Mouse (Mus musculus): ENCODE measurements at regions not wholly inside any gene's neighbourhood (a gene's known extent, or its start where the extent isn't known, plus 50 kb on each side); places are given as distances from the start of the nearest gene placed in this dataset.
A peak's percentile ranks its signal among the peaks of the same experiment; 100 is the strongest.

DNA sequence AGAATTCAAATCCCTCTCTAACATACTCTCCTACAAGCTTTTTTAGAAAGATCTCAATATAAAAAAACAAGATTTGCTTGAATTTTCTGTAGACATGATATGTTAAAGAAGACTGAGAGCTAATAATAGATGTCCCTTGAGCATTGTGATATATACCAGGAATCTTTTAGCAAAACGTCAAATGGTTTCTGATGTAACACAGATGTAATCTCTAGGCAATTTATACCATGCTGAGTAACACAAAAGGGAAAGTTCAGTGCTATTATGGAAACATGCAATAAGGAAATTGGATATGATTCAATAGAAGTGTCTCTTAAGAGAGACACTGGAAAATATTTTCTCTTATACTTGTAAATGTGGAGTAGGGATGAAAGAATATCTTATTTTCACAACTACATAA is 434.8 kb upstream of the Fsip2 start:
- intact Hi-C loops (cut with DNase I) = no loop called here
- DNase-seq (ENCODE audit: low spot score in 2 of 2) = no peak

DNA sequence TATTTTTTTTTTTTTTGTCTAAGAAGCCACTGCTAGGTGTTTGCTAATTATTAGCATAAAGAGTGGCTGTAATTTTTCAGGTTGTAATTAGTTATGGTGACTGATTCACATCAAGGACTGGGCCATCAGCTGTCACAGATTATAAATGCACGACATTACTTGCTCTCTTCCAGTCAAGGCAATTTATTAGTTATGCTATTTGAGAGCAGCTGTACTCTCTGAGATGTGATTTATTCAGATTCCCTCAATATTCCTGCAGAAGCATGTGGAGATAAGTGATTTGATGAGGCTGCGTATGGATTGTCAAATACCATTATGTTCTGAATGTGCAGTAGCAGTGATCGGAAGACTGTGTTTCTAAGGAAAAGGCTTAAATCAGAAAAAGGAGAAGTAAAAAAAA is 428.3 kb upstream of the Fsip2 start:
- intact Hi-C loops (cut with DNase I) = no loop called here
- no peak for DNase-seq (ENCODE audit: low spot score in 2 of 2)

DNA sequence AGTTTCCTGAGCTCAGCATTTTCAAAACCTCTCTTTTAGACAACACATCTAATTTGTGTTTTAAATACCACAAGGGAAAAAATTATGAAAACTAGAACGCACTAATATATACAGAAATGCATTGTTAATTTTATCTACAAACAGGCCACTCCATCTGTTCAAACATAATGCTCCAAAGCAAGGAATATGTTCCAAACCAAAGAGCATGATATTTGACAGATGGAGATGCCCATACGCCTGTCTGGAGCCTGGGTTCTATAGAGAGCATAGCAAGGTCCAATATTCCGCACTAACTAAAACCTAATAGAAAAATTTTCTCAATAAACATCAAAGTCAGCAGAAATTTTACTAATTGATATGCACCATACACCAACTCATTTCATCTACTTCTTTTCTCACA is 423.5 kb upstream of the Fsip2 start:
- DNase-seq (ENCODE audit: low spot score in 2 of 2) = no peak
- intact Hi-C loops (cut with DNase I) = no loop called here

DNA sequence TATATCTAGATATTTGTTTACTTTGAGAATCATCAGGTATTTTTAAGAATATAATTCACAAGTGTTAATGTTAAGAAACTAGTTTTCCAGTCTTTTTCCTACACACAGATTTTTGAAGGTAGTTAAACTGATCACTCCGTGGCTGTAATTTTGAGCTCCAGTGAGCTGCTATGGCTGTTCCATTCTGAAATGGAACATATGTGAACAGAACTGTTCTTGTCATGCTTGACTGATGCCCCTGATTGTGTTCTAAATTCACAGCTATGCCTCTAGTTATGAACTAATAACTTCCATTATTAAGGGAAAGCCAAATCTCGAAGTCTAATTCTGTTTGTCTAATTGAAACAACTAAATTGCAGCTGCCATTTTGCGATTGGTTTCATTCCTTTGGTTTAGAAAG is 404.5 kb upstream of the Fsip2 start:
- DNase-seq (ENCODE audit: low spot score in 2 of 2) = no peak
- intact Hi-C loops (cut with DNase I) = no loop called here

DNA sequence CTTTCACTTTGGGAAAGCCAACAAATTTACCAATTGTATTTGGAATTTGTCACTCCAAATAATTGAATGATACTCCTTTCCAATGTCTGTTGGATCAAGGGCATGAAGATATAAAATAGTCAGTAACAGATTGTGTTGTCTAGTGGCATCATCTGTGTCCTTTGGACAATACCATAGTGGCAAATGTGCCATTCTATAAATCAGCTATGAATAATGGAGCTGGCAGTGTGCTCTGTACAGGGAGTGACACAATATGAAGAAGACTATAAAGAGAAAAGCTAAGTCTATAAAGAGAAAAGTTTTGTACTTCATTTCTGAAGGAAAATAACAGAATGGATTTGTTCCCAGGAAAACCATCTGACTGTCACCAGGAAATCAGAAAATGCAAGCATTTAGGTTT is 402.8 kb upstream of the Fsip2 start:
- intact Hi-C loops (cut with DNase I) = no loop called here
- DNase-seq (ENCODE audit: low spot score in 2 of 2) = no peak

DNA sequence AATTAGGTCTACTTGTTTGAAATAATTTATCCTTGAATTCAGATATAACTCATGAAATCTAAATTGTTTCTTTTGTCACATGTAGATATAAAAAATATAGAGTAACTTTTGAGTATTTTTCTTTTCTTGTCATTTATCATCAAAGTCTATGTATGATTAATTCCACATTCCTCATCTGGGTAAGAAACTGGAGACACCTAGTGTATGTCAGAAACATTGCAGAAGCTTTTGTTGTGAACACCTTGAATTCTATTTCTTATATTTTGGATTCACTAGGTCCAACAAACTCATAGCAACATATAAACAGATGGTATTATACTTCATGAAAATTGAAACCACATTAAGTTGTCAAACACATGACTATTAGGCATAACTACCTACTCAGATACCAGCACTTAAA is 373.1 kb upstream of the Fsip2 start:
- DNase-seq (ENCODE audit: low spot score in 2 of 2) = no peak
- intact Hi-C loops (cut with DNase I) = no loop called here

DNA sequence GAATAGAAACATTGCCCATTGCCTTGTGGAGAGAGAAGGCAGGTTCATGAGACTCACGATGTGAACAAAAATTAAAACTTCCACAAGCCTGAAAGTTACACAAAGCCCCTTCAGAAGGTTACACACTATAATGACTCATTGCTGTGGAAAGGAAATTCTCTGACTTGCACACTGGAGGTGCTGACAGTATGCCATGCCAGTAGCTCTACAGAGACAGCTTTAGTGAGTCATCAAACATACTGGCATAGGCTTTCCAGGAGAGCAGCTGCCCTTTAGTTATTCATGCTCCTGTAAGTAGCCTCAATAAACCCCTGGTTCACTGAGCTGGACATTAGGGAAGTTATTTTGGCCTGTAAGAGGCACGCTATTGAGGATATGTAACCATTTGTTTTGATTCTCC is 371.3 kb upstream of the Fsip2 start:
- peak in 1 of 2 experiments; percentile 0 for DNase-seq (ENCODE audit: low spot score in 2 of 2)
- intact Hi-C loops (cut with DNase I) = no loop called here

DNA sequence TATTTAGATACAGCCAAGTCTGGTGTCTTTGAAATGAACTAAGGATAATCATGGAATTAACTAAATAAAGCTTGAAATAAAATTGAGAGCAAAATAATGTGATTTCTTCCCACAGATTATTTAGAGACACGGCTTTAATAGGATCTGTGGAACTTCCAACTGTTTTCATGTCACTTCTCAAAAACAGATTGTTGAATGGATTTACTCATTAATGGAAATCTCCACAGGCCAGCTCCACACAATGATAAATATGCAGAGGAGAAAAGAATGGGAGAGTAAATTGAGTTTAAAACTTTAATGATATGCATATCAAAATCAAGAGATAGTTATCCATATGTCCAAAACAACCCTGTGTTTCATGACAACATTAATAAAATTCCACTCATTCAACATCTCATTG is 369.6 kb upstream of the Fsip2 start:
- DNase-seq (ENCODE audit: low spot score in 2 of 2) = no peak
- intact Hi-C loops (cut with DNase I) = no loop called here

DNA sequence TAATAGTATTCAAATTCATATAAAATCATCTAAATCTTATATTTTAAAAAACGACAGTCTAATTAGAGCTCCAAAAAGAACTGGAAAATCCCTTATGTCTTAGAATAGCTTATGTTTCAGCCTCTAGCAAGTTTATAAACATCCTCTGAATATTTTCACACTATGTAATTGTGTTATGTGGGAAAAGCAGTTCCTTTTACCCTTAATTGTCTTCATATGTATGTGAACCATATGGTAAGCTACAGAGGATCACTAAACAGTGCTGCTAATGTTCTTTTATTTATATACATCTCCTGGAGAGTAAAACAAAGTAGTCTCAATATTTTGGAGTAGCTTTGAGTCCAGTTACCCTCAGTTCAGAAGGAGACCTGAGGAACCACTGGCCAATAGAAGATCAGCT is 363.8 kb upstream of the Fsip2 start:
- DNase-seq (ENCODE audit: low spot score in 2 of 2) = peak in 1 of 2 experiments; percentile 2
- intact Hi-C loops (cut with DNase I) = no loop called here

DNA sequence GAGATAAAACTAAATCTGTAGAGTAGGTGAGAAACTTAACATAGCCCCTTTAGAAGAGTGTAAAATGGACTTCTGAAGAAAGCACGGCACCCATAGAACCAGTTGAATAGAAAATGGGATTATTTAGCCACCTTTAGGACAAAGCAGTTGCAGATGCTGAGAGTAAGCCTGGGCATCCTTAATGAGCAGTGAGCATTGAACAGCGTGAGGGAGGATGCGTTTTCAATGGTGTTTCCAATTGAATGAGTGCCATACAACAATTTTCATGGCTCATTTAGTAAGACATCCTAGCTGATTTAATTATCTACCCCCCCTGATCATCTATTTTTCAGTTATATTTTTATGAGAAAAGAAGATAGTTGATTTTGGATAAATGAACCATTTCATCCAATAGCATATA is 327.2 kb upstream of the Fsip2 start:
- intact Hi-C loops (cut with DNase I) = no loop called here
- no peak for DNase-seq (ENCODE audit: low spot score in 2 of 2)

DNA sequence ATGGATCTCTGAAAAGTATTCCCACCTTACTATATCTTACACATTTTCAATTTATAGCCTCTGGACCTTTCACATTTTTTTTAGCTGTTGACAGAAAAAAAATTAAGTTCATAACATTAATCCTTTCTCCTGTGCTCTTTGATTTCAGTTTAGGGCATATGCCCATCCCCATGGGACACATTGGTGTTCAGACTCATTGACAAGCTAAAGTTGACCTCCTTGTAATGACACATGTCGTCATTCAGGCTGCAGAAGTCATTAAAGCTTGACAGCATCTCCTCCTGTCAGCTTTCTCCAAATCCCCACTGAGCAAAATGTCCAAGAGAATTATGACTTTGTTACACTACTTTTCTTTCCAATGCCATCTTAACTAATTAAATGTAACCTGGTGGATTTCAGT is 322.9 kb upstream of the Fsip2 start:
- DNase-seq (ENCODE audit: low spot score in 2 of 2) = no peak
- intact Hi-C loops (cut with DNase I) = no loop called here

DNA sequence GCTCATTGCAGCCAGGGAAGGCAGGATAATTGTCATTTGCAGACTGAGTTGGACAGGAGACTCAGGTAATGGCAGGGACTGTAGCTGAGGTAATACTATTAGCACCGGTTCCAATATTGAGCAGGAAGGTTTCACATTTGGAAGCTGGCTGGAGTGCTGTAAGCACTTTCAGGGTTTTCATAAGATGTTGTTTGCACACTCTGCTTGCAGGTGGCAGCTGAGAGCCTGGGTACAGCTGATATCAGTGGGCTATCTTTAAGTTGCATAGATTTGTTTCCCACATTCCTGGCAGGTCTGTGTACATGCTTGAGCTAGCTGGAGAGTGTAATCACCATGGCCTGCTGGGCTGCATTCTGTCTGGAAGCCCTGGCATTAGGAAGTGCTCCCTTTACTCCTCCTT is 299.0 kb upstream of the Fsip2 start:
- intact Hi-C loops (cut with DNase I) = no loop called here
- DNase-seq (ENCODE audit: low spot score in 2 of 2) = no peak
